Mouse (Mus musculus) urinary bladder, postnatal 4 days (tissue): ENCODE results near the gene Col4a2.

ENCODE experiments used
- DNase-seq, 2 experiments: peaks; one replicate each; pipeline ENCODE4 v3.0.0; 2021 to 2022; ENCODE audit warnings: low spot score in 2 of 2

Gene Col4a2

DNA sequence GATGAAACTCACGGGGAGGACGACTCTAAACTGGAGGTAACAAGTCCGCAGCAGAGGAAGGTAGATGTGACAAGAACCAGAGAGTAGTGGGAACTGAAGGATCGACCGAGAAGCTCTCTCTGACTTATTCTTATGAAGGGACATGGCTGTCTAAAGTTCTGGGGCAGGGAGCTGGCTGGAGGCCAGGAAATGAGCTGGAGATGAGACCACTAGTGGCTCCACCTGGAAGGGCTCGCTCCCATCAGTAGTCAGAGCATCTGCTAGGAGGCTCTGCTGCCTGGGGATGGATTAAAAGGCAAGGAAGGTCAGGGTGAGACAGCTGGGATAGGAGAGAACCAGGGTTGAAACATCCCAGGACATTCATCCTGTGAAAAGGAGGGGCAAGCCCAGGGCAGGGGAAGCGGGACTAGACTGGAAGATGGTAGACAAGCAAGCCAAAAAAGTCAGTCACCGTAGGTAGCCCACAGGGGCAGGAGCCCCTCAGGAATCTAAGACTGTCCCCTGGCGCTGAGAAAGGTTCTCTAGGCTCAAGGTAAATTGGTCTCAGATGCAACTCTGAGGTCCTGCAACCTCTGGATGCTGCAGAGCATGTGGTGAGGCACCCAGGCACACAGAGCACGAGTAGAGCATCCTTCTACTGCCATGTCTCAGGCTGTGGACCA lies 16.2 kb upstream of the Col4a2 start:
- no peak for DNase-seq

DNA sequence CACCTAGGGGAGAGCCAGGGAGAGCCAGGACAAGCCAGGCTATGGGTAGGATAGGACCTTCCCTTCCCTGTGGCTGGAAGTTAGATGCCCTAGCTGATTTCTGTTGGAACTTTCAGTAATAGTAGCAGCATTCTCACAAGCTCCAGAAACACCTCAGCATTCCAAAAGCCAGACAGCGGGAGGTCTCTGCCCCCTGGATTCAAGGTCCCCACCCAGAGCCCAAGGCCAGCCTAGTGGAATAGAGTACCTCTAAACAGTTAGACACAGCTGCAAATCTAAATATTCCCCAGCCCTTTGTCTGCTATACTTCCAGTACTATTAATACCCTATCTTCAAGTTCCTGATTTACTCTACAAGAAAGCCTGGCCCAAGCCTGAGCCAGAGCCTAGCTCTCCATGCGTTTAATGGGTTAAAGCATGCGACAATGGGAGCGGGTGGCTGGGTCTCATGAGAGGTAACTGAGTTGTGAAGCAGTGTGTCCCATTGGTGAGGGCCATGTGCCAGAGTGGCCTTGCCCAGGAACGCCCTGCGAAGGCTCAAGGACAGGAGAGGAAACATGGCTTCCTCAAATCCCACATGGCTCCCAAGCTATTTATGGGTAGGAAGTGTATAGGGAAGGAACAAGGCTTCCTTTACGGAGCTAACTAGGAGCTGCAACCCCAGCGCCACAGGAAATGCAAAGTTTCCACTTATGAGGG lies 15.3 kb upstream of the Col4a2 start:
- no peak for DNase-seq

DNA sequence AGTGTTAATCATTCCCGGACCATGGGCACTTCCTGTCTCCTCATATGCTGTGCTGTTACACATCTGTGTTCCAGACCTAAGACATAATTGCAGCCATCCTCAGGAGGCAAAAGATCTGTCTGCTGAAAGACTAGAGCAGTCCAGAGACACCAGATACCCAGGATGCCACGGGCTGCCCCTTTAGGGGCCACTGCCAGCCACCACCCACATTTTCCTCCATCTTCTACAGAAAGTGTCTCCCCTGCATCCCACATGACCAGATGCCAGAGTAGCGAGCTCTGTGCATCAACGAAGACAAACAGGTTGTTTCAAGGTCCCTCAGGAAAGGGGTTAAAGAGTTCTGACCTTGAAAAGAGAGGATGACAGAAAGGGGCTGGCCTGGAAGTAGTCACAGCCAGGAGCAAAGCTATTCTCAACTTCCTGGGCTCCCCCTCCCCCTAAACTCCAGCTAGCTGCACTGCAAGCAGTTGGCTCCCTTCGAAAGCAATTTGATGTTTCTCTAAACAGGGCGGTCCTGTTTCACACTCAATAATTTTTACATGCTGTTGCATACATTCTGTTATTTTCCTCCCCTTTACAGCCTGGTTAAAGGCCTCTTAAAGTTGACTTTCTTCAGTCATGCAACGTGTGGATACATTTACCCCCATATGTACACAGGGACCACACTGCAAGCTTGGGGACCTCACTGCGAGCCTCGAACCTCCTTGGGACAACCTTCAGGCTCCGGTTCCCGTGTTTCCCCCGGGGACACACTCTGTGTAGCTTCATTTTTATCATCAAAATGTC lies 13.9 kb upstream of the Col4a2 start:
- peak in 1 of 2 experiments; percentile 40 for DNase-seq

DNA sequence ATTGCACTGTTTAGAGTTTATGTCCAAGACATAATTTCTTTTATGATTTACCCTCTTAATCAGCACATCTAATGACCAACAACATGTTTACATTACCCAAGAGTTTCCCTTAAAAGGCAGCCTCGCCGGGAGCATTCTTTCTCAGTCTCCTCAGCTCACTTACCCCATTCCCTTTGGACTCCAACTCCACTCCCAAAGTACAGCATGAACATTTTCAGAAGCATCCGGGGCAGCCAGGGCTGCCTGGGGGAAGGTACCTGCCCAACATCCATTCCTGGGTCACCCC lies 13.3 kb upstream of the Col4a2 start:
- DNase-seq: no peak

DNA sequence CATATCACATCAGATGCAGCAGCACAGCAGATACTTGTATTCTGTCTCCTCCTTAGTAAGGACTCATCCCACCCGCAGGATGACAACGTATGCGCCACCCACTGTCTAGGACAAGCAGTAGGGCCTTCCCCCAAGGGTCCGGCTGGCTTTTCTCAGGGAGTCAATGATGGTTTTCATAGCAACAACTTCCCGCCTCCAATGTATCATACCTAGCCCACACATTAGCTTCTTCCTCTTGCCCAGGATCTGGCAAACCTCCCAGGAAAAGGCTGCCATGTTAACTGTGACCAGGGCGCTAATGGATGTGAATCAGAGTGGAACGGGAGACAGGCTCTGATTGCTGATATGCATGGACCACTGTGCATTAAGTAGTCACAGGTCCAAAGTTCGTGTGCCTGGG lies 12.2 kb upstream of the Col4a2 start:
- DNase-seq: no peak

DNA sequence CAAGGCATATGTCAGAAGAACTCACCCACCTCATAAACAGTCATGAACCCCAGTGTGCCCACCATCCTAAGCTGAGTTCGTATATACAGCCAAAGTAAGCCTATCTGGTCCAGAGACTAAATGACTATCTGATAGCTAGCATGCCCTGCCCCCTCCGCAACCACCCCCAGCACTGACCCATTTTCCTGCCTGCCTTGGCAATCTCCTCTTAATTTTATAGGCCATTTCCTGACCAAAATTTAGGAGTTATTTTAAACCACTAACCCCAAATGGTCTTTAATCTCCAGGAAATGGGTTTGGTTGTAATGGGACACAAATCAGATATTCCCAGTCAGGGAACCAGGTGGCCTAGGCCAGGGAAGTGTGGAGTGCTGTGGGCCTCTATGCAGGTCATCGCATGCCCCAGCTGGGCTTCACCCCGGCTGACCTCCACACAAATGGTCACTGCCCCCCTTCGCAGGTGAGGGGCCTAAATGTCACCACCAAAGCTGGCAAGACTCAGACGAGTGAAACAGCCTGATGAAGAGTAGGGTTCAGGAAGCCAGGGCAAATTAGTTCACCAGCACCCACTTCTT lies 8.5 kb upstream of the Col4a2 start:
- DNase-seq: no peak

DNA sequence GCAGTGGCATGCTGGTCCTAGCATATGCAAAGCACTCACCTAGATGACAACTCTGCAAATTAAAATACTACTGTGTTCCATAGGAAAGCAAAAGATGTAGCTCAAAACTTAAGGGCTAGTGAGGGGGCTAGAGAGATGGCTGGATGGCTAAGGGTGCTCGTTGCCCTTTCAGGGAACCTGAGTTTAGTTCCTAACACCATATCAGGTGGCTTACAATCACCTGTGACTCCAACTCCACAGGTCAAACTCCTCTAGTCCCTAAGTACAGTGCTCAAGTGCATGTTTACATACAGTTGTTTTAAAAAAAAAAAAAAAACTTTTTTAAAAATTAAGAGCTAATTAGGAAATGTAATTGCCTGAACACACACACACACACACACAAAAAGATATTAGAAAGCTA lies 7.1 kb upstream of the Col4a2 start:
- no peak for DNase-seq

DNA sequence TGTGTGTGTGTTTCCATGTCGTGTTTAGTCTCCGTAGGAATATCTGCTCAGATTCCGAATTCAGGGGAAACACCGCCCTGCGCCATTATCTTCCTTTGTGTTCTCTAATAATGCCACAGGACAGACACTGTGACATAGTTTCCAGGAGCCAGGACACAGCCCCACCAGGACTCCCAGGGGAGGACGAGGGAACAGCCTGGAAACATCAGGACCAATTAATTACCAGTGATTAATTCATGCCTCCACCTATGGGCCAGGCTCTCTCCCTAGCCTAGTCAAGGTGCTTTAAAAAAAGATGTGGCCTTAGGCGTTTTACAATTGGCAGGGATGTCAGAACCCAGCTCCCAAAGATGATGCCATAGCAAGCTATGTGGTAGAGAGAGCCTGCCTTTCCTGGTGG lies 5.2 kb upstream of the Col4a2 start:
- no peak for DNase-seq

DNA sequence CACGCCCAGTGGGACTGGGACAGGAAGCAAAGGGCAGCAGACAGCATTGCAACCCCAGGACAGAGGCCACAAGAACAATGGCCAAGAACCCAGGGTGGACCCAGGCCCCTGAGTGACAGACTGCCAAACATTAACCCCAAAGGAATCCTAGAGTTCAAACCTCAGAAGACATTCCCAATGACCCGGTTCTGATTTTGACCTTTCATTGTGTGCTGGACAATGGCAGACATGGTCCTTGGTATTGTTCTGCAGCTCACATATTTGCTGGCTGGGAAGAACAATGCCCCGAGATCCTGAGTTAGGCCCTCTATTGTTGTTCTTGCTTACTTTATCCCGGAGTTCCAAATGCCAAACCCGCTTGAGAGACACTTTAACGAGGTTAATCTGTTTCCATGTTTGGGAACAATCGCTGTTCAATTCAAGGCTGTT lies 4.0 kb upstream of the Col4a2 start:
- DNase-seq: no peak

DNA sequence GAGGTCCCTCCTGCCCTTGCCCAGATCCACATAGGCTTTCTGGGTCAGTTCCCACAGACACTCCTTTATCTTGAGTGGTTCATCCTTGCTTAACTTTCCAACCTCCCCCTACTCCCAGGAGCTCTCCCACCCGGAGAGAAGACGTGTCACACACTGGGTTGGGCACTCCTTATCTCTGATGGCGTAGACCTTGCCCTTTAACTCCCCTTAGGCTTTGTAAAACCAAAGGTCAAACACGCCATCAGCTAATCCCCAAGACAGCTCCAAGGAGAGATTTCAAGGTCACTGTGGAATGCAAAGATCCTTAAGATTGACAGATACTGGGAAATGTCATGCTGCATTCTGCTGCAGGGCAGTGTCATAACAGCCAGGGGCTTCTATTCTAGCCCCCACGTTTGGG lies 3.4 kb upstream of the Col4a2 start:
- no peak for DNase-seq

DNA sequence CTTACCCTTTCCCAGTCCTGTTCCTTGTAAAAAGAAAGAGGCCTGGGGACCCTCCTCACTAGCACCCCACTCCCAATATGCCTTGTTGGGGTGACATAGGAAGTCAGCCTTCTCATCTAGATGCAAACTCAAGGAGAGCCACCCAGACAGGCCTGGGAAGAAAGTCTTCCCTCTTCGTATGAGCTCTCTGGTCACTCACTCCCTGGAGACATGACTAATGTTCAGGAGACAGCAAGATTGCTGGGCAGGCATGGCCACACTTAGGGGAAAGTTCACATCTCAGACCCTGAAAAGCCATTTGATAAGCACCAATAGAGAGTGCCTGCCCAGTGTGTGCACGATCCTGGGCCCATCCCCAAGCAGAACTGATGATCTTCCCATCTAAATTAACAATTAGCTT lies 2.6 kb upstream of the Col4a2 start:
- DNase-seq: no peak

DNA sequence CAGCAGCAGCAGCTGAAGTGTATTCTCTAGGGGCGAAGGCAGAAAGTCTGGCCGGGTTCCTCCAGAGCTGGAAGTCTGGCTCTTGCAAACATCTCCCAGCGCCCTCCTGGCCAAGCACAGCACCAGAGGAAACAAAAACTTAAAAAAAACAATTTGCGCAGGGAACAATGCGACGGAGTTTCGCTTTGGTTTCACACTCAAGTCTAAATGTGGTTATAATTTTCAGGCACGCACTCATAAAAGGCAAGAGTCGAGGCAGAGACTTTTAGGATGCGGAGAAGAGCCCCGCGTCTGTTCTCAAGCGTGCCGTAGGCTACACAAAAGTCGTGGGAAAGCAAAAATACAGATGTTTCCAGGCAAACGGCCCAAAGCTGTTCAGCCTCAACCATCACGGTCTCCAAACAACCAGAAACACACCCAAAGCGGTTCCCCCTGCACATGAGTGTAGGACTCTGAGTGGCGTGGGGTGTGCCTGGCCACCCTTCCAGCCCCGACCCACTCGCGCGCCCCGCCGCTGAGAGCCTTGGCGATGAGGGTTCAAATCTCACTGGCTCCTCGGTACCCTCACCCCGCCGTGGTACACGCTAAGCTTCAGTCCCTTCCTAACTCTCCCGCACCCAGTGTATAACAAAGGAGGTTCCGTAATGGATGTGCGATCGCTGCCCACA lies 790 bp upstream of the Col4a2 start:
- DNase-seq: peak; percentile 38 to 63

DNA sequence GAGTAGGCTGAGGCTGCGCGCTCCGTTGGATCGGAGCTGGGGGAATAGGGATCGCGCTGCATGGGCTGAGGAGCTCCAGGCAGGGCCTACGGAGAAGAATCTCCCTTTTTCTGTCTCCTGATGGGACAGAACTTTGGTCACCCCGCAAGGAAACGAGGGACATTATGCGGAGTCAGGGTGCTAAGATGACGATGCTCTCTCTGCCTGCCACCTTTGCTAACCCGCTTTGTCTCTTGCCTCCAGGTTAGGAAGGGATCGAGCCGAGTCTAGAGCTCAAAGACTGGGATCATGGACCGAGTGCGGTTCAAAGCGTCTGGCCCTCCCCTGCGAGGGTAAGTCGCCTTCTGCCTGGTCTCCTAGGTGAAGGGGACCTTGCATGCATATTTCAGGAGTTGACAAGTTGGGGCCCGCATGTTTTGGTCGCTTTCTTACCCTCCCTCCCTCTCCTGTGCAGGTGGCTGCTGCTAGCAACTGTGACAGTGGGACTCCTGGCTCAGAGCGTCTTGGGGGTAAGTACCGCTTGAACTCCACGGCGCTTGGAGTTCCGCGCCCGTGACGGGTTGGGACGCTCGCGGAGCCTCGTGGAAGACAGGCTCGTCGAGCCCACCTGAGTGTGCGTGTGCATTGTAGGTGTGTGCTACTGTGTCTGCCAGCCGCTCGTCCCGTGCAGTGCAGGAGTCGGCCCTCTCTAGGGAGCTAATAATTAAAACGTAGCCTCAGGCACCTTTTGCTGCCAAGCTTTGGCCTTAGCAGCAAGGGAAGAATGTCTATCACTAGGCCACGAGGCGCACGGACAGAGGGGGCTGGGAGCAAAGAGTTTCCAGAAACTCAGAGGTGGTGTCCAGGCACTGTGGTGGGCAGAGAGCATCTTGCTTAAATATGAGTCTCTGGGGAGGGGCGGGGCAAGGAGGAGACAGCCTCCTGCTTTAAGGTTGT lies 839 bp downstream of the Col4a2 start:
- DNase-seq: no peak

DNA sequence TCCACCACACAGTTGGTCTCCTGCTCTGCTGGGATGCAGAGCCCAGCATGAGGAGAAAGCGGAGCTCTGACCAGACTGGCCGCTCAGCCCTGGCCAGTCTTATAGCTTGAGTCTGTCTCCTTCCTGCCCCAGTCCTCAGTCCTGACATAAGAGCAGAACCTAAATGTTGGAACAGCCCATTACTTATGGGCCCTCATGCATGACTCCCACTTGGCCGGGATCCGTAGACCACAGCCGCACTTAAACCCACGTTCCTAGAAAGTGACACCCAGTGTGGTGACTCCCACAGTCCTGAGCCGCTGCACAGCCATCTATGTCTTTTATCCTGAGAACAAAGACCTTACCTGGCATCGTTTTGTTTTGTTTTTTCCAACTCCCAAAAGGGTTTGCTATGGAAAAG lies 2.0 kb downstream of the Col4a2 start:
- DNase-seq: no peak

DNA sequence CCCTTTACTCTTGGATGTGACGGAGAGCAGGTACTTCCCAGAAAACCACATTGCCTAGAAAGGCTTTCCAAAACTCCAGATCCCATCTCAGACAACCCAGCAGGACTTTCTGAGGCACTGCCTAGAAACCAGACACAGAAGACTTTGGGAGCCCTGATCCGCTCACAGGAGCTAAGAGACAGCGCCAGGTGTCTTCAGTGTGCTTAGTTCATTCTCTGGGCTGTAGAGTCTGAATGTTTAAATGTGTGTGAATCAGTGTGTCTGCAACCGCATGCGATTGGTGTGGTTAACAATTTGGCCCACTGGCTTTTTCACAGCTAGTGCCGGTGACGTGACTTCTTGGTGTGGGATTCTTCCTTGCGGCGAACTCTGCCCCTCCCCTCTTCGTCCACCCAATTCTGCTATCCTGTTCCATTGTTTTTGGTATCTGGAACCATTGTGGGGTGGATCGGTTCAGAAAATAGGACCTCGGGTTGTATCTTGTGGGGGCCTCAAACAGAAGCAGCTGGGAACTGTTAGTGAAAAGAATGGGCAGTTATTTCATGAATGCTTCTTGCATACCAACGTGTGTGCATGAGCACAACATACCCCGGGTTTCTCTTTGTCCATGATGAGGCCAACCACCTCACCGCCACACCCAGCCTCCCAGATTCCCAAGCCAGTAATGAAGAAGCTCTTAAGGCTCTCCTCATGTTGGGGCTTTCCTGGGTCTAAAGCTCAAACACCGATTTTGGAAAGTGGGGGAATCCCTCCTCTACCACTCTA lies 2.8 kb downstream of the Col4a2 start:
- DNase-seq: no peak

DNA sequence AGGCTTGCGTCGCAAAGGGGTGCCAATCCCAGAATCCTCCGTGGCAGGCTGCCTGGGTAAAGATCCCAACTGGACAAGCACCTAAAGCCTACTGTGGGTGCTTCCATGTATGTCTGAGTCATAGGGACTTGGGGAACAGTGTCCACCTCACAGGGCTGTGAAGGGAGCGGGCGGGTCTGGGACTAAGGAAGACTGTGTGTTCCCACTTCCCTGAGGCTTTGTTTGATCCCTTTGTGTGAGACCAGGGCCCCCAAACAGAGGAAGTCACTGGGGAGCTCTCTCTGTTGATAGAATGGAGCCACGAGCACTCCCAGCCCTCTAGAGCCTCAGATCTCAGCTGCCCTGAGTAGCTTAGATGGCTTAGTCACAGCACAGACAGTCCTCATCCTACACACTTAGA lies 3.5 kb downstream of the Col4a2 start:
- no peak for DNase-seq

DNA sequence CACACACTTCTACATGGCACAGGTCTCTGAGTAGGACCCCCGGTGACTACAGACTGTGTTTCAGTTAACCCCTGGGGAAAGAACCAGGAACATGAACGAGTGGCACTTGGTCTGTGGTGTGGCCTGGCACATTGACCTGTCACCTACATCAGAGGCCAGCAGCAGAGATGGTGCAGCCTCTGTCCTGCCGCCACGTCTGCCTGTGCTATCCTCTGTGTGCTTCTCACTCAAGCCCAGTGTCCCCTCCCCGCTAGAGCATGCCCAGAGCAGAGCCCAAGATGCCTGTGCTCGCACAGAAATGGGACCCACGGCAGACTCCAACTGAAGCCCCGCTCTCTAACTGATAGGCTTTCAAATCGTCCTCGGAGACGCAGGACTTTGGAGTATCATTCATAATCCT lies 6.8 kb downstream of the Col4a2 start:
- no peak for DNase-seq

DNA sequence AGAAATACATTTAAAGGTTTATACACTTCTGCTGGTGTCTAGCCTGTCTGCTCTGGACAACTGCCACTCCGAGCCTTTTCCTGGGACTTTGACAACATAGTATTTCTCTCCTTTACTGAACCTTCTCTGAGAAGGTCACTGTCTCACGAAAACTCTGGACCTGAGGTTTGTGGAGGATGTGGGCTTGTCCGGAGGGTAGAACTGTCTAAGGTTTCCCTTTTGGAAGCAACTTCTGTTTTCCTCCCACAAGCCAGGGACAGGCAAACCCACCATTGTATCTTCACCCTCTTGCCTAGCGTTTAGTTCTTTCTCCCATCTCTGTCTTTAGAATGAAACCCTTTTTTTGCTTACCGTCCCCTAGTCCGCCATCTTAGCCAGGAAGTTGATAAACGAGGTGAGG lies 9.2 kb downstream of the Col4a2 start:
- DNase-seq: no peak

DNA sequence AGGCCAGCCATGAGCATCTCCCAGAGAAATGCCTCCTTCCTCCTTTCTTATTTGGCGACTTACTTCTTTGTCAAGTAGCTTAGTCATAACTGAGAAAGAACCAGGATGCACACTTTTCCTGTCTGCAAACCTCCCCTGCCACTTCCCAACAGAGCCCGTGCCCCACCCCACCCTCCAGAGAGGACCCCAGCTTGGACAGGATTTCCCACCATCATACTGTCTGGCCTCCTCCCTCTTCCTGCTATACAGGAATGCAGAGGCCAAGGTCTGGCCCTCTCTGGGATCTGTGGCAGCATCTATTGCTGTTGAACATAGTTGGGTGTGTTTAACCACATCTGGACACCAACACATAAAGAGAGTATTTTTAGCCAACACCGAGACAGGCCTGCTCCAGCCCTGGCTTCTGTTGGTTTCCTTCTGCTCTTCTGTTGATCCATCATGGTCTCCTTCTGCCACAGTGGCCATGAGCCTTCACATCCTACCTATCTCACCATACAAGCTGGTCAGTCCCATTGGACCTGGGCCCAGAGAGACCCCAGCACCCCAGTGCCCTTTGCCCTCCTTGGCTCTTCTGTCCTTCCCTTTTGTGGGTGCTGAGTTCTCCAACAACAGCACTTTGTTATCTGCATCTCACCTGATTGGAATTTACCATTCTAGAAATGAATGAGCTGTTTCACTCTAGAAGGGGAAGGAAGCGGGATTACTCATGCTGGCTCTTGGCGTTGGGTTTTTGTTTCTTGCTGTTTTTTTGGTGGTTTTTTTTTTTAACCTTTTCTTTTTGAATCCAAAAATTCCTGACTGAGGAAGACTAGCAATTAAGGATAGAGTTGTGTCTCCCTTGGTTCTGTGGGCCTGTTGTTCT lies 10.3 kb downstream of the Col4a2 start:
- no peak for DNase-seq
